Mouse (Mus musculus) embryonic fibroblast, embryonic 13.5 days (primary cell): Measurements from ENCODE around the gene Eif4ebp2.

ENCODE experiments used
- CTCF ChIP-seq: IDR thresholded peaks from 2 replicates; pipeline ENCODE4 v1.5.1; 2011; ENCODE audit warnings: mild to moderate bottlenecking, control low read depth, low read length, moderate library complexity, borderline replicate concordance; ENCODE audit not compliant: insufficient read depth
- POLR2A ChIP-seq: IDR thresholded peaks from 2 replicates; pipeline ENCODE4 v1.6.1; 2011; ENCODE audit warnings: low read depth, mild to moderate bottlenecking, control low read depth, low read length, moderate library complexity

GRCm38 (mm10) chr10:61491573-61491972, 39.1 kb upstream of the Eif4ebp2 start:
- no peak for TF ChIP-seq CTCF
- TF ChIP-seq POLR2A = no peak
